Mouse (Mus musculus): ENCODE data around the gene Cdca4. TPM values are rescaled to one million over a fixed set of nuclear protein-coding genes. Genes with fewer than 3 reads are reported as not detected.

Gene Cdca4
- polyA plus RNA-seq, 1 experiment from 2014 or later: 146 TPM

GRCm38 (mm10) chr12:112871272-112871671 lies 42.0 kb upstream of the Cdca4 start:
- WGBS: 83% methylated on average over 2 of the region's 2 CpGs
- Histone ChIP-seq H3K9ac (ENCODE audit: low read depth, low read length) (no peak overlapping the region), H3K27ac (ENCODE audit: low read depth, low read length) (no peak overlapping the region), H3K27me3 (ENCODE audit: control insufficient read depth, insufficient read depth, low read length) (peaks cover 27% of the 10 kb centered on the region), H3K36me3 (ENCODE audit: control insufficient read depth, insufficient read depth, low read length) (no peaks in the 10 kb centered on the region), H3K4me2 (replicated peaks; ENCODE audit: low read depth, low read length) (no peak overlapping the region), H3K4me3 (ENCODE audit: low read depth, low read length) (no peak overlapping the region), H3K9me3 (ENCODE audit: control insufficient read depth, low read length) (no peaks in the 10 kb centered on the region), H3K4me1 (replicated peaks; ENCODE audit: control insufficient read depth, insufficient read depth, low read length) (peaks cover 4% of the 10 kb centered on the region)
- DNase-seq (ENCODE audit: low spot score) (no peak), ATAC-seq (ENCODE audit: low FRiP score) (no peak)

GRCm38 (mm10) chr12:112870775-112871174 lies 41.6 kb upstream of the Cdca4 start:
- Histone ChIP-seq H3K9me3 (ENCODE audit: control insufficient read depth, low read length) (no peaks in the 10 kb centered on the region), H3K27ac (ENCODE audit: low read depth, low read length) (no peak overlapping the region), H3K4me3 (ENCODE audit: low read depth, low read length) (no peak overlapping the region), H3K27me3 (ENCODE audit: control insufficient read depth, insufficient read depth, low read length) (peaks cover 22% of the 10 kb centered on the region), H3K9ac (ENCODE audit: low read depth, low read length) (no peak overlapping the region), H3K4me2 (replicated peaks; ENCODE audit: low read depth, low read length) (no peak overlapping the region), H3K4me1 (replicated peaks; ENCODE audit: control insufficient read depth, insufficient read depth, low read length) (peaks cover 3% of the 10 kb centered on the region), H3K36me3 (ENCODE audit: control insufficient read depth, insufficient read depth, low read length) (no peaks in the 10 kb centered on the region)
- DNase-seq (ENCODE audit: low spot score) (no peak), ATAC-seq (ENCODE audit: low FRiP score) (no peak)
- WGBS: 54% methylated on average over 13 of the region's 13 CpGs

- Histone ChIP-seq H3K9me3 (ENCODE audit: control insufficient read depth, low read length) (no peaks in the 10 kb centered on the region), H3K27ac (ENCODE audit: low read depth, low read length) (no peak overlapping the region), H3K9ac (ENCODE audit: low read depth, low read length) (no peak overlapping the region), H3K4me2 (replicated peaks; ENCODE audit: low read depth, low read length) (no peak overlapping the region), H3K4me1 (replicated peaks; ENCODE audit: control insufficient read depth, insufficient read depth, low read length) (peaks cover 3% of the 10 kb centered on the region), H3K27me3 (ENCODE audit: control insufficient read depth, insufficient read depth, low read length) (peaks cover 12% of the 10 kb centered on the region), H3K36me3 (ENCODE audit: control insufficient read depth, insufficient read depth, low read length) (no peaks in the 10 kb centered on the region), H3K4me3 (ENCODE audit: low read depth, low read length) (no peak overlapping the region)
- WGBS: 21% methylated on average over 16 of the region's 16 CpGs
- DNase-seq (ENCODE audit: low spot score) (peak; percentile 58), ATAC-seq (ENCODE audit: low FRiP score) (peak; percentile 58)
These were observed 40.6 kb upstream of the Cdca4 start for GRCm38 (mm10) chr12:112869783-112870204.

- no peaks in the 10 kb centered on the region for H3K36me3 ChIP-seq (ENCODE audit: control insufficient read depth, insufficient read depth, low read length)
- H3K9me3 ChIP-seq (ENCODE audit: control insufficient read depth, low read length): no peaks in the 10 kb centered on the region
- ATAC-seq (ENCODE audit: low FRiP score): no peak
- H3K9ac ChIP-seq (ENCODE audit: low read depth, low read length): no peak within 1 kb of the TSS
- DNase-seq (ENCODE audit: low spot score): no peak
- no peaks in the 10 kb centered on the region for H3K27me3 ChIP-seq (ENCODE audit: control insufficient read depth, insufficient read depth, low read length)
- no peak within 1 kb of the TSS for H3K4me2 ChIP-seq (replicated peaks; ENCODE audit: low read depth, low read length)
- H3K4me3 ChIP-seq (ENCODE audit: low read depth, low read length): no peak within 1 kb of the TSS
- no peak within 1 kb of the TSS for H3K27ac ChIP-seq (ENCODE audit: low read depth, low read length)
- H3K4me1 ChIP-seq (replicated peaks; ENCODE audit: control insufficient read depth, insufficient read depth, low read length): no peaks in the 10 kb centered on the region
- WGBS: 68% methylated on average over 13 of the region's 13 CpGs
These were observed 39.2 kb upstream of the Cdca4 start, which contains the start of gene Gpr132 for GRCm38 (mm10) chr12:112868178-112869087. Gene Gpr132, minus strand, starts transcription at chr12:112868228.

GRCm38 (mm10) chr12:112867106-112867674 lies 38.0 kb upstream of the Cdca4 start:
- H3K36me3 ChIP-seq (ENCODE audit: control insufficient read depth, insufficient read depth, low read length): no peaks in the 10 kb centered on the region
- DNase-seq (ENCODE audit: low spot score): no peak
- no peaks in the 10 kb centered on the region for H3K27me3 ChIP-seq (ENCODE audit: control insufficient read depth, insufficient read depth, low read length)
- H3K4me3 ChIP-seq (ENCODE audit: low read depth, low read length): no peak overlapping the region
- no peaks in the 10 kb centered on the region for H3K9me3 ChIP-seq (ENCODE audit: control insufficient read depth, low read length)
- H3K9ac ChIP-seq (ENCODE audit: low read depth, low read length): no peak overlapping the region
- H3K27ac ChIP-seq (ENCODE audit: low read depth, low read length): no peak overlapping the region
- H3K4me2 ChIP-seq (replicated peaks; ENCODE audit: low read depth, low read length): no peak overlapping the region
- H3K4me1 ChIP-seq (replicated peaks; ENCODE audit: control insufficient read depth, insufficient read depth, low read length): no peaks in the 10 kb centered on the region
- 90% methylated on average over 7 of the region's 7 CpGs for WGBS
- ATAC-seq (ENCODE audit: low FRiP score): no peak

GRCm38 (mm10) chr12:112866467-112867080 lies 37.4 kb upstream of the Cdca4 start:
- Histone ChIP-seq H3K9me3 (ENCODE audit: control insufficient read depth, low read length) (no peaks in the 10 kb centered on the region), H3K9ac (ENCODE audit: low read depth, low read length) (0 out of 2 replicates have a peak overlapping the region, but pooled peaks have one; percentile 19), H3K36me3 (ENCODE audit: control insufficient read depth, insufficient read depth, low read length) (no peaks in the 10 kb centered on the region), H3K4me1 (replicated peaks; ENCODE audit: control insufficient read depth, insufficient read depth, low read length) (no peaks in the 10 kb centered on the region), H3K4me3 (ENCODE audit: low read depth, low read length) (no peak overlapping the region), H3K27ac (ENCODE audit: low read depth, low read length) (no peak overlapping the region), H3K27me3 (ENCODE audit: control insufficient read depth, insufficient read depth, low read length) (no peaks in the 10 kb centered on the region), H3K4me2 (replicated peaks; ENCODE audit: low read depth, low read length) (no peak overlapping the region)
- DNase-seq (ENCODE audit: low spot score) (no peak), ATAC-seq (ENCODE audit: low FRiP score) (no peak)
- WGBS: 82% methylated on average over 8 of the region's 8 CpGs

GRCm38 (mm10) chr12:112864804-112865203 lies 35.6 kb upstream of the Cdca4 start:
- Histone ChIP-seq H3K4me1 (replicated peaks; ENCODE audit: control insufficient read depth, insufficient read depth, low read length) (no peaks in the 10 kb centered on the region), H3K9ac (ENCODE audit: low read depth, low read length) (no peak overlapping the region), H3K27ac (ENCODE audit: low read depth, low read length) (no peak overlapping the region), H3K4me2 (replicated peaks; ENCODE audit: low read depth, low read length) (no peak overlapping the region), H3K36me3 (ENCODE audit: control insufficient read depth, insufficient read depth, low read length) (no peaks in the 10 kb centered on the region), H3K4me3 (ENCODE audit: low read depth, low read length) (no peak overlapping the region), H3K27me3 (ENCODE audit: control insufficient read depth, insufficient read depth, low read length) (no peaks in the 10 kb centered on the region), H3K9me3 (ENCODE audit: control insufficient read depth, low read length) (no peaks in the 10 kb centered on the region)
- DNase-seq (ENCODE audit: low spot score): no peak
- no peak for ATAC-seq (ENCODE audit: low FRiP score)
- 89% methylated on average over 7 of the region's 7 CpGs for WGBS

GRCm38 (mm10) chr12:112861911-112862321 lies 32.7 kb upstream of the Cdca4 start:
- 60% methylated on average over 9 of the region's 9 CpGs for WGBS

More at GRCm38 (mm10) chr12:112861911-112862321, 32.7 kb upstream of the Cdca4 start:
- Histone ChIP-seq H3K4me2 (replicated peaks; ENCODE audit: low read depth, low read length) (no peak overlapping the region), H3K4me3 (ENCODE audit: low read depth, low read length) (no peak overlapping the region), H3K36me3 (ENCODE audit: control insufficient read depth, insufficient read depth, low read length) (no peaks in the 10 kb centered on the region), H3K9ac (ENCODE audit: low read depth, low read length) (no peak overlapping the region), H3K4me1 (replicated peaks; ENCODE audit: control insufficient read depth, insufficient read depth, low read length) (no peaks in the 10 kb centered on the region), H3K27ac (ENCODE audit: low read depth, low read length) (no peak overlapping the region), H3K9me3 (ENCODE audit: control insufficient read depth, low read length) (no peaks in the 10 kb centered on the region), H3K27me3 (ENCODE audit: control insufficient read depth, insufficient read depth, low read length) (no peaks in the 10 kb centered on the region)
- ATAC-seq (ENCODE audit: low FRiP score): no peak
- no peak for DNase-seq (ENCODE audit: low spot score)

Measured in hindbrain, embryonic 11.5 days (tissue).